Mouse (Mus musculus): ENCODE measurements around the gene Slc7a10.

The Slc7a10 gene

GRCm38 (mm10) chr7:35185889-35186569 is at the start of gene Slc7a10:
TSS of gene Slc7a10 (plus strand) at chr7:35186385.
- DNase-seq (ENCODE audit: low read depth, low spot score) = no peak

GRCm38 (mm10) chr7:35137524-35137923 is 48.7 kb upstream of the Slc7a10 start:
- DNase-seq (ENCODE audit: low read depth, low spot score) = no peak

- no peak for DNase-seq (ENCODE audit: low read depth, low spot score)
Observed at GRCm38 (mm10) chr7:35138481-35138880, 47.7 kb upstream of the Slc7a10 start.

GRCm38 (mm10) chr7:35139880-35140279 is 46.3 kb upstream of the Slc7a10 start:
- DNase-seq (ENCODE audit: low read depth, low spot score) = peak; percentile 54

GRCm38 (mm10) chr7:35141519-35141918 is 44.7 kb upstream of the Slc7a10 start:
- DNase-seq (ENCODE audit: low read depth, low spot score) = no peak

GRCm38 (mm10) chr7:35142522-35142921 is 43.7 kb upstream of the Slc7a10 start:
- DNase-seq (ENCODE audit: low read depth, low spot score) = no peak

GRCm38 (mm10) chr7:35143864-35144618 is 42.1 kb upstream of the Slc7a10 start:
- DNase-seq (ENCODE audit: low read depth, low spot score) = no peak

GRCm38 (mm10) chr7:35145068-35145467 is 41.1 kb upstream of the Slc7a10 start:
- no peak for DNase-seq (ENCODE audit: low read depth, low spot score)

GRCm38 (mm10) chr7:35146269-35146668 is 39.9 kb upstream of the Slc7a10 start:
- DNase-seq (ENCODE audit: low read depth, low spot score) = no peak

- no peak for DNase-seq (ENCODE audit: low read depth, low spot score)
Observed at GRCm38 (mm10) chr7:35149616-35150433, 36.4 kb upstream of the Slc7a10 start.

GRCm38 (mm10) chr7:35150860-35151259 is 35.3 kb upstream of the Slc7a10 start:
- no peak for DNase-seq (ENCODE audit: low read depth, low spot score)

GRCm38 (mm10) chr7:35154449-35154848 is 31.7 kb upstream of the Slc7a10 start:
- peak; percentile 19 for DNase-seq (ENCODE audit: low read depth, low spot score)

- peak; percentile 30 for DNase-seq (ENCODE audit: low read depth, low spot score)
Observed at GRCm38 (mm10) chr7:35156561-35157477, 29.4 kb upstream of the Slc7a10 start.

- DNase-seq (ENCODE audit: low read depth, low spot score) = no peak
Observed at GRCm38 (mm10) chr7:35157512-35157911, 28.7 kb upstream of the Slc7a10 start.

GRCm38 (mm10) chr7:35162443-35162842 is 23.7 kb upstream of the Slc7a10 start:
- no peak for DNase-seq (ENCODE audit: low read depth, low spot score)

- DNase-seq (ENCODE audit: low read depth, low spot score) = no peak
Observed at GRCm38 (mm10) chr7:35163600-35163999, 22.6 kb upstream of the Slc7a10 start.

- no peak for DNase-seq (ENCODE audit: low read depth, low spot score)
Observed at GRCm38 (mm10) chr7:35164131-35164530, 22.1 kb upstream of the Slc7a10 start.

GRCm38 (mm10) chr7:35166988-35167387 is 19.2 kb upstream of the Slc7a10 start:
- DNase-seq (ENCODE audit: low read depth, low spot score) = no peak

GRCm38 (mm10) chr7:35167925-35168324 is 18.3 kb upstream of the Slc7a10 start:
- DNase-seq (ENCODE audit: low read depth, low spot score) = no peak

GRCm38 (mm10) chr7:35169341-35169740 is 16.8 kb upstream of the Slc7a10 start:
- DNase-seq (ENCODE audit: low read depth, low spot score) = peak; percentile 67

- peak; percentile 77 for DNase-seq (ENCODE audit: low read depth, low spot score)
Observed at GRCm38 (mm10) chr7:35171867-35172382, 14.3 kb upstream of the Slc7a10 start.

Measured in CD4-positive helper T cell, adult 2 months (primary cell).